Mouse (Mus musculus): ENCODE measurements at regions not wholly inside any gene's neighbourhood (a gene's known extent, or its start where the extent isn't known, plus 50 kb on each side); places are given as distances from the start of the nearest gene placed in this dataset.

DNA sequence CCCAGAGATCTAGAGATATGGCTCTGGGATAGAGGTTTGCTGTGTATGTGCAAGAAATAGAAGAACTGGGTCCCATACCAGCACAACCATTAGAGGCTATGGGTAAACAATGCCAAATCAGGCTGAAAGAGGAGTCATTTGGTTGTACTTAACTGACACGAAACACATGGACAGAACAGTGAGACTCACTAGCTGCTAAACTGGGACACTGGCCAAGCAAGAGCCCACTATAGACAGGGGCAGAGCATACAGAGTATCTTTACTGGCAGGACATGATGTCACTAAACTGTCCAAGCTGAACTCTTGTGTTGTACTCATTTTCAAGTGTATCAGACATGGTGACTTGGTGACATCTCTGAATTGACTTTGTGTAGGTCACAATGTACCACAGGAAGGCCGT is 371.3 kb upstream of the Dynlrb2 start:
- no peaks in the 10 kb centered on the region for H3K27me3 ChIP-seq (ENCODE audit: poor library complexity, severe bottlenecking)
- H3K36me3 ChIP-seq (replicated peaks), result no peaks in the 10 kb centered on the region
- no peaks in the 10 kb centered on the region for H3K9me3 ChIP-seq
- H3K27ac ChIP-seq, result no peak overlapping the region
- WGBS, result 90% methylated on average over 2 of the region's 2 CpGs
- no peak overlapping the region for H3K4me3 ChIP-seq
- no peaks in the 10 kb centered on the region for H3K4me1 ChIP-seq
- DNase-seq (ENCODE audit: extremely low spot score, low spot score), result no peak

DNA sequence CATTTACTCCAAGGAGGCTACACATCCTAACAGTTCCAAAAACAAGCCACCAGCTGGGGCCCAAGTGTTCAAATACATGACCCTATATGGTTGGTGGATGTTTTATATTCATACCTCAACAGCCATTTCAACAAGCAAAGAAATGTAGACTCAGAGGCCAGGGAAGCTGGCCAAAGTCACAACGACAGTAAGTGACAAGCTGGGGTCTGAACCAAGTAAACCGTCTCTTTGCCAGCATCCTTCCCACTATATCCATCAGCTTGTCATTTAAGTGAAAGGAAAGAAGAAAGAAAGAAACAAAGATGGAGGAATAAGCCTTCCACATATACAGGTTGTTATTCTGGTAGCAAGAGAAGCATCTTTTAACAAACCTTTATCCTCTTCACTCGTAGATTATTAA is 371.7 kb upstream of the Dynlrb2 start:
- H3K36me3 ChIP-seq (replicated peaks), result no peaks in the 10 kb centered on the region
- WGBS, result 93% methylated on average over 3 of the region's 3 CpGs
- no peak for DNase-seq (ENCODE audit: extremely low spot score, low spot score)
- no peaks in the 10 kb centered on the region for H3K27me3 ChIP-seq (ENCODE audit: poor library complexity, severe bottlenecking)
- H3K27ac ChIP-seq, result no peak overlapping the region
- no peak overlapping the region for H3K4me3 ChIP-seq
- H3K4me1 ChIP-seq, result no peaks in the 10 kb centered on the region
- no peaks in the 10 kb centered on the region for H3K9me3 ChIP-seq

DNA sequence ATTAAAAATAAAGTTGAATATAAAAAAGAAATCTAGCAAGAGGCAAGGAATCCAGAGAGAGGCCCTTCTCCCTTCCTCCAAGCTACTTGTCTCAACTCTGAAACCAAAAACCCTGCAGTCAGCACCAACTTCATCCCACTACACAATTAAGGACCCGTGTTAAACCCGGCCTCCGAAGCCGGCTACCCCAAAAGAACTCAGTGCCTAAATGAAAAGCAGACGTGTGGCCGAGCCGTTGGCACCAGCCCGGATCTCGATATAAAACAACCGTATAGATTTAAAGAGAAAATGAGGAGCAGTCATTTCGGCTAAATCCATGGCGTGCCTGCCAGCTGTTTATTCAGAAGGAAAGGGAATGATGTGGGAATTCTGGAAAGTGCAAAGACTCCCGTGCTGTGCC is 384.7 kb upstream of the Dynlrb2 start:
- WGBS, result 70% methylated on average over 13 of the region's 13 CpGs
- Histone ChIP-seq H3K27me3 (ENCODE audit: poor library complexity, severe bottlenecking) (no peaks in the 10 kb centered on the region), H3K9me3 (no peaks in the 10 kb centered on the region), H3K4me3 (no peak overlapping the region), H3K36me3 (replicated peaks) (no peaks in the 10 kb centered on the region), H3K27ac (no peak overlapping the region), H3K4me1 (peaks cover 15% of the 10 kb centered on the region)
- no peak for DNase-seq (ENCODE audit: extremely low spot score, low spot score)

DNA sequence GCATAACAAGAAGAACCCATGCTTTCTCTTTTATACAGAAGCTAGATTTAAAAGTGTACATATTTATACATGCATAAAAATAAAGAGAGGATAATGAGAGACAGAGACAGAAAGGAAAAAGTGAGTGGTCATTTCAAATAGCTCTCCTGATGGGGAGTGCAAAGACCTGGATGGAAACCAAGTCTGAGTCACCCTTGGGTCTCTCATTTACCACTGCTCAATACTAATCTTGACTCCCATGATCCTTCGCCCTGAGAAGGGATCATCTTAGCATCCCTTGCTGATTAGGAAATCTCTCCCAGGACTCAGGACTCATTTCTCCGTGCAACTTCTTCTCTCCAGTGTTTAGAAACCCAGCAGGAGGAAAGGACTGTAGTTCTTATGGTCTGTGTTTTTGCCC is 386.9 kb upstream of the Dynlrb2 start:
- WGBS, result 88% methylated on average over 2 of the region's 2 CpGs

DNA sequence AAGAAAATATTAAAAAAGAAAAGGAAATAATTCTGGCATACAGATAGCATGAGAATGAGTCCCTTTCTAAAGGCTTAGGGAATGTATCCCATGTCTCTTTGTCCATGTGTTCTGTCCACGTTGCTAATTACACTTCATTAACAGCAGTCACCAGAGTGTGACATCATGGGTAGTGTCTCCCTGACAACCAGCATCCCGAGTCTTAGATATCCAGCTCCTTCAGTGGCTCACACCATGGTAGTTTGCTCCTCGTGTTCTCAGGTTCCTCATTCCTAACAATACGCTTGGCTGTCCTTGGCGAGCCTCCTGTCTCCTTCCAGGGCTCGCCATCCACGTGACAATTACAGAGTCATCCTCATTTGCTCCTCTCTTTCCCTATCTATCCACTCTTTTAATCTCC is 388.1 kb upstream of the Dynlrb2 start:
- H3K9me3 ChIP-seq, result no peaks in the 10 kb centered on the region
- peaks cover 7% of the 10 kb centered on the region; the same call in 1 of the 2 replicates for H3K27me3 ChIP-seq (ENCODE audit: poor library complexity, severe bottlenecking)
- no peak overlapping the region for H3K4me3 ChIP-seq
- peak overlapping the region; percentile 60; the same call in 1 of the 2 replicates for H3K27ac ChIP-seq
- peaks cover 16% of the 10 kb centered on the region for H3K4me1 ChIP-seq
- DNase-seq (ENCODE audit: extremely low spot score, low spot score), result no peak
- H3K36me3 ChIP-seq (replicated peaks), result no peaks in the 10 kb centered on the region
- WGBS, result 60% methylated on average over 7 of the region's 7 CpGs

More for the DNA sequence above, 386.9 kb upstream of the Dynlrb2 start:
- no peak for DNase-seq (ENCODE audit: extremely low spot score, low spot score)
- Histone ChIP-seq H3K4me1 (peaks cover 15% of the 10 kb centered on the region), H3K36me3 (replicated peaks) (no peaks in the 10 kb centered on the region), H3K4me3 (no peak overlapping the region), H3K27ac (no peak overlapping the region), H3K9me3 (no peaks in the 10 kb centered on the region), H3K27me3 (ENCODE audit: poor library complexity, severe bottlenecking) (peaks cover 7% of the 10 kb centered on the region; the same call in 1 of the 2 replicates)

DNA sequence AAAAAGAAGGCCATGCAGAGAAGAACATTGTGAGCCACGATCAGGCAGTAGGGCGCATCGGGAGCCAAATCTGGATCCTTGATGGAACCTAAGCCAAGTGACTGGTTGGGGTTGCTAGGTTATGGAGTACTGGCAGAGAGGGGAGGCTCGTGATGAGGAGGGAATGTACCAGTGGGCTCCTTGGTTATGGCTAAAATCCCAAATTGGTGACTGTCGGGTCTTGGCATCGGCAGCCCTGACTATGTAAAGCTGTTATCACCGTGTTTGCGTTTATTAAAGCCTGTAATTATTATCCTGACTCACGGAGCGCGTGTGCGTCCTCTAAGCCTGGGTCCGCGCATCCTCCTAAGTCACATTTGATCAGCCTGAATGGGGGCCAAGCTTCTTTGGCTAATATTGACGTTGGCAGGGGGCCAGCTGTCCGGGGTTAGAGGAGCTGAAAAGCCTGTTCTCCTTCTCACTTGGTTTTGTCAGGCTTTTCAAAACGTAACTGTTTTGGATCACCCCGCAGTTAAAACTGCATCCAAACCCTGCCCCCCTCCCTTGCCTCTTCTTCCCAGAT is 388.9 kb upstream of the Dynlrb2 start:
- Histone ChIP-seq H3K4me3 (no peak overlapping the region), H3K36me3 (replicated peaks) (no peaks in the 10 kb centered on the region), H3K27me3 (ENCODE audit: poor library complexity, severe bottlenecking) (peaks cover 7% of the 10 kb centered on the region; the same call in 1 of the 2 replicates), H3K4me1 (peaks cover 20% of the 10 kb centered on the region), H3K27ac (peak overlapping the region; percentile 60; the same call in 1 of the 2 replicates), H3K9me3 (no peaks in the 10 kb centered on the region)
- WGBS, result 74% methylated on average over 18 of the region's 18 CpGs
- no peak for DNase-seq (ENCODE audit: extremely low spot score, low spot score)

DNA sequence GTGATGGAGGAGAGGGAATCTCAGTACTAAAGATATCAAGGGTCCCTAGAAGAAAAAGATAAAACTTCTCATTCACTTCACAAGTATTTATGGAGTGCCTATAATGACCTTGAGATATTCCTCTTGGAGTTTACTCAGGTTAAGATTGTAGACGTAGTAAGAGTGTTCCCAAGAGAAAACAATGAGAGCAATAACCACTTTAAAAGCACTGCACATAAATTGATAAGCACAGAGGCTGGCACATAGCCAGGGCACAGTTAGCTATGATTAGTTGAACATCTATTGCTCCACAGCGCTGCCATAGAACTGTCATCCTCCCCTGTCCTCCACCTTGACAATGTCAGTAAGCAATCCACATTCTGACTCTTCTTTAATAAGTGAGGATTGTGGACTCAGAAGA is 389.8 kb upstream of the Dynlrb2 start:
- Histone ChIP-seq H3K36me3 (replicated peaks) (no peaks in the 10 kb centered on the region), H3K9me3 (no peaks in the 10 kb centered on the region), H3K4me1 (peaks cover 21% of the 10 kb centered on the region), H3K27me3 (ENCODE audit: poor library complexity, severe bottlenecking) (peaks cover 7% of the 10 kb centered on the region; the same call in 1 of the 2 replicates), H3K4me3 (no peak overlapping the region), H3K27ac (no peak overlapping the region)
- 93% methylated on average over 2 of the region's 2 CpGs for WGBS
- no peak for DNase-seq (ENCODE audit: extremely low spot score, low spot score)

DNA sequence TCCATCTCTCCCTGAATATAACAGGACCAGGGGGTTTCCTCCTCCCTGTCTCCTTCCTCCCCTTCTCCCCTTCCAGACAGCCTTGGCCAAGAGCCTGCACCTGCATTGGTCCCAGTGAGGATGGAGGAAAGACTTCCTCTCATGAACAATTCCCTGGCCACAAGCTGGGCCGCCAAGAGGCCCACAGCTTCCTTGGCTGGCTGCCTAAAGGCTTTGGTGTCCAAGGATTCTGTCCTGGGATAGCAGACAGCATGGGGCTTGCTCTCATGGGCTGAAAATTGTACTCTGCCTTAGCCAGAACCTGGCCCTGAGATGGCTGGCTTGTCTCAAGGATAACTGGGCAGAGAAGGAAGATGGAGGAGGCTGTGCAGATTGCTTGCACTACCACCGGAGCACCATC is 390.3 kb upstream of the Dynlrb2 start:
- Histone ChIP-seq H3K27me3 (ENCODE audit: poor library complexity, severe bottlenecking) (peaks cover 7% of the 10 kb centered on the region; the same call in 1 of the 2 replicates), H3K36me3 (replicated peaks) (no peaks in the 10 kb centered on the region), H3K4me1 (peaks cover 21% of the 10 kb centered on the region), H3K4me3 (no peak overlapping the region), H3K27ac (no peak overlapping the region), H3K9me3 (no peaks in the 10 kb centered on the region)
- WGBS, result 93% methylated on average over 2 of the region's 2 CpGs
- DNase-seq (ENCODE audit: extremely low spot score, low spot score), result no peak

DNA sequence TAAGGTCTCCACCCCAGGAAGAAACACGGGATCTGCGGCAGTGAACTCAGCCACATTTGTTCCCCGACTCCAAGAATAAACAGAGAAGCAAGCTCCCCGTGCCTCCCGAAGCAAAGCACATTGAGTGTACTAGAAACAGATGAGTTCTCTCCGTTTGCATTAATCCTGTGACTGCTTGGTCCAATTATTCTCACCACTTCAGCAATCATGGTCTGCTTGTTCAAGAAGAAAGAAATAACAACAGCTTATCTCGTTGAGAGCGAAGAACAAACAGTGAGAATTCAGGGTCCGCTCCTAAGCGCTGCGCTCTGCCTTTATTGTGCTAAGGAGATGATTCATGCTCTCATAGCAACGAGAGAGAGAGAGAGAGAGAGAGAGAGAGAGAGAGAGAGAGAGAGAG is 393.6 kb upstream of the Dynlrb2 start:
- WGBS, result 68% methylated on average over 12 of the region's 12 CpGs
- DNase-seq (ENCODE audit: extremely low spot score, low spot score), result no peak
- Histone ChIP-seq H3K27me3 (ENCODE audit: poor library complexity, severe bottlenecking) (peaks cover 7% of the 10 kb centered on the region; the same call in 1 of the 2 replicates), H3K4me1 (peaks cover 12% of the 10 kb centered on the region), H3K27ac (no peak overlapping the region), H3K36me3 (replicated peaks) (no peaks in the 10 kb centered on the region), H3K9me3 (no peaks in the 10 kb centered on the region), H3K4me3 (no peak overlapping the region)

DNA sequence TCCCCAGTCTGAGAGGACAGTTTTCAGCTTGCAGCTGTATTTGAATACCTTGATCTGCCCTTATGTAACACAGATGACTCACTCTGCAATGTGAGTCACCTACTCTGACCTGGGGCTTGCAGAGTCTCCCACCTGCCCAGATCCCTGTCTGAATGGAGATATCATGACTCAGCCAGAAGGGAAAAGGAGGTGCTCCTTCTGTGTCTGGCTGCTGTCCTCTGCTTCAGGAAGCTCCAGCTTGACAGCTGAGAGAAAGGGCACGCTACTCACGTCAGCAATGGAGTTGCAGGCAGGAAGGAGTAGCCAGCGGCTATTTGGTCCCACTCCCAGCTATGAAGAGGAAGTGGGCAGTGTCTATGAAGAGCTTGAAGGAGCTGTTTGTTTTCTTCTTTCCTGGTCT is 389.1 kb upstream of the Maf start:
- Histone ChIP-seq H3K4me3 (no peak overlapping the region), H3K36me3 (replicated peaks) (no peaks in the 10 kb centered on the region), H3K27me3 (ENCODE audit: poor library complexity, severe bottlenecking) (no peaks in the 10 kb centered on the region), H3K4me1 (no peaks in the 10 kb centered on the region), H3K27ac (no peak overlapping the region), H3K9me3 (no peaks in the 10 kb centered on the region)
- 57% methylated on average over 3 of the region's 3 CpGs for WGBS
- DNase-seq (ENCODE audit: extremely low spot score, low spot score), result no peak

DNA sequence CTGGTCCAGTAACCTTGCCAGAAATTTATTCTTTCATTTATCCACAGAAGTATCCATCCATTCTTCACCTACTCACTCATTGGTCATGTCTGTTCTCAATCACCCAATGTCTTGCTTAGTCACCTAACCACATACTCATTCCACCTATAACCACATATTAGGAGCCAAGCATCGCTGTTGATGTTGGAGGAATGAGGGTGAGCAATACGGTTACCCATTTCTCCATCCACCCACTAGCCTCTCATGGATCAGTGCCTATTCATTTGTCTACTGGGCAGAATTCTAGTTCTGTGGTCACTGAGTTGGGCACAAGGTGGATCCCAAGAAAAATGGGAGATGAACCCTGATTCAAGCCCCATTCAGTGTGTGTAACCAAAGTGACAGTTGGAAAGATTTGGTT is 375.6 kb upstream of the Maf start:
- H3K27me3 ChIP-seq (ENCODE audit: poor library complexity, severe bottlenecking), result no peaks in the 10 kb centered on the region
- no peaks in the 10 kb centered on the region for H3K4me1 ChIP-seq
- H3K9me3 ChIP-seq, result no peaks in the 10 kb centered on the region
- WGBS, result 96% methylated on average over 2 of the region's 2 CpGs
- H3K27ac ChIP-seq, result no peak overlapping the region
- DNase-seq (ENCODE audit: extremely low spot score, low spot score), result no peak
- H3K4me3 ChIP-seq, result no peak overlapping the region
- no peaks in the 10 kb centered on the region for H3K36me3 ChIP-seq (replicated peaks)

DNA sequence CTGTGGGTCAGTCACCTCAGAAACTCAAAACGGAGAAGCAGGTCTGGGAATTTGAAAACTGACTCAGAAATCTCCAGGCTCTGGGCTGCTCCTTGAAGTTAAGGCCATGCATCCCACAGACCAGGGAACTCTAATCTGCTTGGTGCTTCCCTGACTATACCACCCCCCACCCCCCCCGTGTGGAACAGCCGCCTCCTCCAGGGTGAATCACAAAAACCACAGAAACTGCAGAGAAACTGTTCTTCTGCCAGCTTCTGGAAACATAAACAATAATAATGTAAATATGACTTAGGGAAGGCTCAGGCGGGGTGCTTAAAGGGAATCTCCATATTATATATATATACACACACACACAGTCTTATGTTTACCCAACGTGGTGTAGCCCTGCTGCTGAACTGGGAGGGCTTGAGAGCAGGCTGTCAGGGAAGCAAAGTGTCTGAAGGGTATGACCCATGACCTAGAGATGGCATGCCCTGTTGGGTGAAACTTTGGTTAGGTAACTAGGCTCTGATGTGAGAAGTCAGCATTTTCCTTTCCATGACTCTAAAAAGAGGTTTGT is 371.3 kb upstream of the Maf start:
- Histone ChIP-seq H3K36me3 (replicated peaks) (no peaks in the 10 kb centered on the region), H3K4me3 (no peak overlapping the region), H3K4me1 (no peaks in the 10 kb centered on the region), H3K27me3 (ENCODE audit: poor library complexity, severe bottlenecking) (no peaks in the 10 kb centered on the region), H3K9me3 (no peaks in the 10 kb centered on the region), H3K27ac (no peak overlapping the region)
- no peak for DNase-seq (ENCODE audit: extremely low spot score, low spot score)
- WGBS, result 85% methylated on average over 5 of the region's 5 CpGs

DNA sequence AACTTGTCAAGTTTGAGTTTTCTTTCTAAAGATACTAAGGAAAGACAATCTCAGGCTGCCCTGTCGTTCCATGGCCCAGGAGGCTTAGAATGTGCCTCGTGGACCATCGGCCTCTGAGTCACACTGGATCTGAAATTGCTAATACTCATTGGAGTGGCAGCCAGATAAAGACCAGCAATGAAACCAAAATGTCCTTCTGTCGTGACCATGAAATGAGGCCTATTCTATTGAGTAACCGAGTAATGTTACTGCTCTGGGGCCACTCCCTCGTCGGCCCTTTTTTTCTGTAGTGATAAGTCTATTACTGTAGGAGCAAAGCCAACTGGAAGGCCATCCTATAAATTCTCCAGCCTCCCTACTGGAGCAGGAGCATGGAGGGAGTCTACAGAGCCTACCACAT is 363.9 kb upstream of the Maf start:
- Histone ChIP-seq H3K27me3 (ENCODE audit: poor library complexity, severe bottlenecking) (no peaks in the 10 kb centered on the region), H3K9me3 (no peaks in the 10 kb centered on the region), H3K36me3 (replicated peaks) (no peaks in the 10 kb centered on the region), H3K4me3 (no peak overlapping the region), H3K4me1 (no peaks in the 10 kb centered on the region), H3K27ac (no peak overlapping the region)
- DNase-seq (ENCODE audit: extremely low spot score, low spot score), result no peak
- 93% methylated on average over 7 of the region's 7 CpGs for WGBS

DNA sequence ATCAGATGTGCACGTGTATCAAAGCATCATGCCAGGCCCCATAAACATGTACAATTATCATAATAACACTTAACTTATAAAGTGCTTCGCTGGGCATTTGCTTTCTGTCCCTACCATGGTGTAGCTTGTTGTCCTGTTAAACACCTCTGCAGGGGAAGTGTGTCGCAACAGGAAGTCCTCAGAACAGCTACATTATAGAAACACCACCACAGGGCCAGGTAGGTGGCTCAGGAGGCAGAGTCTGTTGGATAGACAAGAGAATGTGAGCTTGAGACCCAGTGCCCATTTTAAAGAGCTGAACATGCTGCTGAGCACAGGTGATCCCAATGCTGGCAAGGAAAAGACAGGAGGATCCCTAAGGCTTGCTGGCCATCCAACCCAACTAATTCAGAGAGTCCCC is 361.9 kb upstream of the Maf start:
- 86% methylated on average over 3 of the region's 3 CpGs for WGBS
- no peak for DNase-seq (ENCODE audit: extremely low spot score, low spot score)
- Histone ChIP-seq H3K4me1 (no peaks in the 10 kb centered on the region), H3K27me3 (ENCODE audit: poor library complexity, severe bottlenecking) (no peaks in the 10 kb centered on the region), H3K4me3 (no peak overlapping the region), H3K27ac (no peak overlapping the region), H3K36me3 (replicated peaks) (no peaks in the 10 kb centered on the region), H3K9me3 (no peaks in the 10 kb centered on the region)

Data from forebrain, embryonic 10.5 days (tissue).